Mouse (Mus musculus) urinary bladder, postnatal 36 days (tissue): Measurements from ENCODE around the gene Gm21970.

Experiments used
- DNase-seq, 2 experiments: peaks; one replicate each; pipeline ENCODE4 v3.0.0; 2022; ENCODE audit warnings: low spot score in 2 of 2, mixed read lengths in 1 of 2

Gm21970 gene

GRCm38 (mm10) chr16:91391421-91391820, at the start of gene Gm21970:
Gene Gm21970 (plus strand): TSS chr16:91391721.
- DNase-seq = no peak

- DNase-seq = no peak
Measured at GRCm38 (mm10) chr16:91346491-91346890, 45.0 kb upstream of the Gm21970 start.

GRCm38 (mm10) chr16:91347491-91348263, 43.8 kb upstream of the Gm21970 start:
- no peak for DNase-seq

- no peak for DNase-seq
Measured at GRCm38 (mm10) chr16:91348264-91348565, 43.3 kb upstream of the Gm21970 start.

- no peak for DNase-seq
Measured at GRCm38 (mm10) chr16:91348588-91349330, 42.8 kb upstream of the Gm21970 start.

GRCm38 (mm10) chr16:91352084-91352562, 39.4 kb upstream of the Gm21970 start:
- DNase-seq = peak; percentile 51 to 70

- peak in 1 of 2 experiments; percentile 15 for DNase-seq
Measured at GRCm38 (mm10) chr16:91352749-91353148, 38.8 kb upstream of the Gm21970 start.

GRCm38 (mm10) chr16:91353177-91353576, 38.3 kb upstream of the Gm21970 start:
- no peak for DNase-seq

GRCm38 (mm10) chr16:91353638-91354037, 37.9 kb upstream of the Gm21970 start:
- no peak for DNase-seq

- DNase-seq = no peak
Measured at GRCm38 (mm10) chr16:91354599-91354998, 36.9 kb upstream of the Gm21970 start.

GRCm38 (mm10) chr16:91355160-91355559, 36.4 kb upstream of the Gm21970 start:
- DNase-seq = no peak

GRCm38 (mm10) chr16:91356760-91357525, 34.6 kb upstream of the Gm21970 start:
- no peak for DNase-seq

- no peak for DNase-seq
Measured at GRCm38 (mm10) chr16:91357526-91357900, 34.0 kb upstream of the Gm21970 start.

GRCm38 (mm10) chr16:91358555-91358954, 33.0 kb upstream of the Gm21970 start:
- DNase-seq = no peak

GRCm38 (mm10) chr16:91359531-91359930, 32.0 kb upstream of the Gm21970 start:
- DNase-seq = no peak

- DNase-seq = no peak
Measured at GRCm38 (mm10) chr16:91360162-91360561, 31.4 kb upstream of the Gm21970 start.

GRCm38 (mm10) chr16:91362006-91362405, 29.5 kb upstream of the Gm21970 start:
- DNase-seq = no peak

- DNase-seq = peak in 1 of 2 experiments; percentile 78
Measured at GRCm38 (mm10) chr16:91362616-91363272, 28.8 kb upstream of the Gm21970 start.

GRCm38 (mm10) chr16:91363483-91363882, 28.0 kb upstream of the Gm21970 start:
- no peak for DNase-seq

GRCm38 (mm10) chr16:91366567-91366966, 25.0 kb upstream of the Gm21970 start:
- DNase-seq = no peak

GRCm38 (mm10) chr16:91367066-91367465, 24.5 kb upstream of the Gm21970 start:
- no peak for DNase-seq
